ENCODE assay signal across 8 mouse cellular contexts in the genomic region with DNA sequence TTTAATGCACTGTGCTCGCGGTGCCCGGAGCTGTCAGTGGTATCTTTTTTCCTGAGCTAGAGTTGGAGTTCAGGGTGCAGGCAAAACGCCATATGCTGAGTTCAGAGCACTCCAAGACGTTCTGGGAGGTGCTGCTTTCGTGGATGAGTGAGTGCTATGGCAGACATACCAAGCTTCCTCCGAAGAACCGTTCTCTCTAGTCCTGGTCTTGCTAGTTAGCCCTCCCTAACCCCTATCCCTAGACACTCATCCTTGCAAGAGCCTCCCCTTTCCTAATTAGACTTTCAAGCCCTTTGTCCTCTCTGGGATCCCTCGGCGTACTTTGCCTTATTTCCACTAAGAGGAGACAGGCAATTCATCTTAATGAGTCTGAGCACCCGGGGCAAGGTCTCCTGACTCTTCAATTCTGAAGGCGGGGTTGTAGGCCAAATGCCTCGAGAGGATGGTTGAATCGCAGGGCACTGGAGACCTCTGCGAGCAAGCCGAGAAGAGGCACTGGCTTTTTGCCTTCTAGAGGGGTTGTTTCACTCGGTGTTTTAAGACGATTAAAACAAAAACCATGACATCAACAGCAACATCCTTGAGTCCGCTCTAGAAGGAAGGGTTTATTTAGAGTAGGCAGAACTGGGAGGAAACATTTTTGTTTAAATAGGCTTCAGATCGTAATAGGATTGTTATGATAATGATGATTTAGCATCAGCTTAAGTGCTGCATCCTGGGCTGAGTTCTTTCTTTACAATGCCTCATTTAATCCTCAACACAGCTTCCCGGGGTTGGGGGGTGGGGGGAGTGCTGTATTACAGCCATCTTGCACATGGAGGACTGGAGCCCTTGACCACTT.
DNase-seq lines count a peak whose midpoint lies in the region; ATAC-seq and TF ChIP-seq lines count a peak whose summit lies in the region.

No protein-coding gene starts in this region.

- no peaks in the 10 kb centered on the region for H3K9me3 ChIP-seq in lung, embryonic 14.5 days (ENCODE audit: low read depth, low read length)
- no peaks in the 10 kb centered on the region for H3K9me3 ChIP-seq in embryonic facial prominence, embryonic 11.5 days (replicated peaks; ENCODE audit: control insufficient read depth, low read length)
- no peaks in the 10 kb centered on the region for H3K9me3 ChIP-seq in midbrain, embryonic 16.5 days (replicated peaks; ENCODE audit: control insufficient read depth, low read length, poor library complexity, severe bottlenecking)

- H3K27ac ChIP-seq in lung, embryonic 14.5 days (ENCODE audit: low read depth), result peak overlapping the region; percentile 19; the same call in 1 of the 2 replicates
- H3K27ac ChIP-seq in embryonic facial prominence, embryonic 11.5 days (replicated peaks; ENCODE audit: low read depth, low read length), result no peak overlapping the region
- no peak overlapping the region for H3K27ac ChIP-seq in kidney, adult 2 months (ENCODE audit: insufficient read depth, low read depth, low read length)
- 0 out of 2 replicates have a peak overlapping the region, but pooled peaks have one; percentile 39 for H3K27ac ChIP-seq in midbrain, embryonic 16.5 days (ENCODE audit: low read length)

- no peaks in the 10 kb centered on the region for H3K36me3 ChIP-seq in lung, embryonic 14.5 days (ENCODE audit: insufficient read depth)
- H3K36me3 ChIP-seq in embryonic facial prominence, embryonic 11.5 days (replicated peaks; ENCODE audit: control insufficient read depth, insufficient read depth, low read depth, low read length), result no peaks in the 10 kb centered on the region
- no peaks in the 10 kb centered on the region for H3K36me3 ChIP-seq in kidney, adult 2 months (ENCODE audit: control insufficient read depth, insufficient read depth, low read length)
- H3K36me3 ChIP-seq in midbrain, embryonic 16.5 days (ENCODE audit: control insufficient read depth, insufficient read depth, low read length), result no peaks in the 10 kb centered on the region

- peak; percentile 32 for ATAC-seq in lung, embryonic 14.5 days (ENCODE audit: insufficient read depth)
- ATAC-seq in embryonic facial prominence, embryonic 11.5 days (replicated peaks; ENCODE audit: insufficient number of reproducible peaks, low FRiP score, low TSS enrichment, low read depth), result peak; percentile 15
- ATAC-seq in midbrain, embryonic 16.5 days, result peak; percentile 41
- no peak for ATAC-seq in megakaryocyte progenitor cell, adult 5-6 weeks (replicated peaks; ENCODE audit: poor library complexity)

- TF ChIP-seq CTCF in lung, embryonic 14.5 days (IDR thresholded peaks at IDR 0.05; ENCODE audit: low read depth), result no peak
- no peak for TF ChIP-seq CTCF in kidney, adult 2 months (conservative IDR thresholded peaks at IDR 0.05; ENCODE audit: insufficient read depth, insufficient read length, low read depth, low read length)

- no peak overlapping the region for H3K4me3 ChIP-seq in lung, embryonic 14.5 days (ENCODE audit: low read depth, low read length)
- H3K4me3 ChIP-seq in embryonic facial prominence, embryonic 11.5 days (ENCODE audit: low read depth, low read length), result no peak overlapping the region
- no peak overlapping the region for H3K4me3 ChIP-seq in kidney, adult 2 months (ENCODE audit: insufficient read depth, low read depth, low read length)
- peak overlapping the region; percentile 14; the same call in 1 of the 2 replicates for H3K4me3 ChIP-seq in midbrain, embryonic 16.5 days (ENCODE audit: low read depth, low read length)

- TF ChIP-seq POLR2A in kidney, adult 2 months (IDR thresholded peaks at IDR 0.05; ENCODE audit: low read depth, low read length), result no peak

- DNase-seq in lung, embryonic 14.5 days, result peak; percentile 50
- DNase-seq in lung, postnatal 25 days (ENCODE audit: low spot score), result no peak
- peak; percentile 33 for DNase-seq in embryonic facial prominence, embryonic 11.5 days (ENCODE audit: low spot score)
- DNase-seq in kidney, adult 2 months, result peak; percentile 71
- no peak for DNase-seq in spleen, postnatal 36 days (ENCODE audit: low spot score in 2 of 2)
- DNase-seq in layer of hippocampus, adult 18-20 months (ENCODE audit: low spot score in 2 of 2), result no peak

- H3K9ac ChIP-seq in lung, embryonic 14.5 days, result no peak overlapping the region
- H3K9ac ChIP-seq in embryonic facial prominence, embryonic 11.5 days (replicated peaks; ENCODE audit: low read length), result 0 out of 2 replicates have a peak overlapping the region, but pooled peaks have one; percentile 5
- H3K9ac ChIP-seq in midbrain, embryonic 16.5 days (ENCODE audit: low read depth, low read length), result peak overlapping the region; percentile 20; the same call in 1 of the 2 replicates

- H3K27me3 ChIP-seq in lung, embryonic 14.5 days (ENCODE audit: insufficient read depth, low read length), result no peaks in the 10 kb centered on the region
- H3K27me3 ChIP-seq in embryonic facial prominence, embryonic 11.5 days (ENCODE audit: control insufficient read depth, insufficient read depth, low read length), result no peaks in the 10 kb centered on the region
- no peaks in the 10 kb centered on the region for H3K27me3 ChIP-seq in kidney, adult 2 months (replicated peaks; ENCODE audit: control insufficient read depth, insufficient read depth, low read length)
- no peaks in the 10 kb centered on the region; the same call in 1 of the 2 replicates for H3K27me3 ChIP-seq in midbrain, embryonic 16.5 days (ENCODE audit: control insufficient read depth, insufficient read depth, low read depth, low read length)

- peaks cover 13% of the 10 kb centered on the region; the same call in 1 of the 2 replicates for H3K4me1 ChIP-seq in lung, embryonic 14.5 days (ENCODE audit: insufficient read depth)
- peaks cover 3% of the 10 kb centered on the region for H3K4me1 ChIP-seq in embryonic facial prominence, embryonic 11.5 days (ENCODE audit: control insufficient read depth, insufficient read depth, low read length)
- H3K4me1 ChIP-seq in kidney, adult 2 months (ENCODE audit: control insufficient read depth, insufficient read depth, low read length), result peaks cover 3% of the 10 kb centered on the region; the same call in 1 of the 2 replicates
- H3K4me1 ChIP-seq in midbrain, embryonic 16.5 days (ENCODE audit: control insufficient read depth, insufficient read depth, low read length), result peaks cover 26% of the 10 kb centered on the region

- WGBS in lung, embryonic 14.5 days, result 9% methylated on average over 21 of the region's 21 CpGs
- WGBS in embryonic facial prominence, embryonic 11.5 days, result 5% methylated on average over 21 of the region's 21 CpGs
- WGBS in kidney, adult 2 months, result 24% methylated on average over 21 of the region's 21 CpGs
- 2% methylated on average over 21 of the region's 21 CpGs for WGBS in midbrain, embryonic 16.5 days

- H3K4me2 ChIP-seq in lung, embryonic 14.5 days, result peak overlapping the region; percentile 38
- H3K4me2 ChIP-seq in embryonic facial prominence, embryonic 11.5 days (ENCODE audit: low read depth, low read length), result peak overlapping the region; percentile 5; the same call in 1 of the 2 replicates
- H3K4me2 ChIP-seq in midbrain, embryonic 16.5 days (ENCODE audit: low read length), result peak overlapping the region; percentile 46

Comparison
In these comparisons a context has a peak if more than half of its experiments do, and no peak if none do; other contexts are left out.
1. DNase-seq: peak in lung, embryonic 14.5 days (single experiment), embryonic facial prominence, embryonic 11.5 days (single experiment) and kidney, adult 2 months (single experiment); none in lung, postnatal 25 days (single experiment), spleen, postnatal 36 days (0 of 2) and layer of hippocampus, adult 18-20 months (0 of 2).
2. H3K27ac ChIP-seq: peak in lung, embryonic 14.5 days (single experiment) and midbrain, embryonic 16.5 days (single experiment); none in embryonic facial prominence, embryonic 11.5 days (single experiment) and kidney, adult 2 months (single experiment).
3. Peak in every context shown above with its lines, with median percentiles within 50 percentile points of each other: H3K4me2 ChIP-seq.